Mouse (Mus musculus) CH12.LX (cell line): ENCODE results near the gene Map3k9.

Source experiments
- BHLHE40 ChIP-seq: IDR thresholded peaks from 2 replicates; pipeline ENCODE4 v1.6.1; 2011; ENCODE audit warnings: mild to moderate bottlenecking, low read depth, low read length, improper control_type of control experiment
- CHD2 ChIP-seq: IDR thresholded peaks from 2 replicates; pipeline ENCODE4 v1.6.1; 2011; ENCODE audit warnings: low read length, improper control_type of control experiment
- MXI1 ChIP-seq: IDR thresholded peaks from 2 replicates; pipeline ENCODE4 v1.6.1; 2011; ENCODE audit warnings: mild to moderate bottlenecking, low read depth, low read length, improper control_type of control experiment
- MYC ChIP-seq: IDR thresholded peaks from 2 replicates; pipeline ENCODE4 v1.6.1; 2011; ENCODE audit warnings: low read depth, mild to moderate bottlenecking, improper control_type of control experiment, low read length
- POLR2A ChIP-seq: IDR thresholded peaks from 2 replicates; pipeline ENCODE4 v1.6.1; 2011; ENCODE audit warnings: low read depth, mild to moderate bottlenecking, improper control_type of control experiment, low read length
- ZKSCAN1 ChIP-seq: IDR thresholded peaks from 2 replicates; pipeline ENCODE4 v1.6.1; 2012; ENCODE audit warnings: low read depth, inconsistent platforms, low read length, improper control_type of control experiment, borderline replicate concordance

DNA sequence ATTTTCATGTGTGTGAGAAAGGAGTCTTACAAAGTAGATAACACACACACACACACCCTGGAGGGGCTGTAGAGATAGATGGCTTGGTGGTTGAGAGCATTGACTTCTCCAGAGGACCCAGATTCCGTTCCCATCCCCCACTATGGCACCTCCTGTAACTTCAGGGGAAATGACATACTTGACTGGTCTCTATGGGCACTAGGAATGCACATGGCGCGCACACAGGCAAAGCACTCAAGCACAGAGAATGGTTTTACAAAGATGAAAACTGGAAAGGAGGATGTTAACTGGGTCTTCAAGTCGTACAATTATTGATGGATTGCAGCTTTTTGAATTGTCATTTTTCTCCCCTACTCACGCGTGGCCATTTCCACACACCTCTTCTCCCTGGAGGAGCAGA is 1.6 kb upstream of the Map3k9 start:
- no peak for TF ChIP-seq MXI1
- no peak for TF ChIP-seq POLR2A
- no peak for TF ChIP-seq CHD2
- no peak for TF ChIP-seq MYC
- TF ChIP-seq ZKSCAN1 = no peak
- TF ChIP-seq BHLHE40 = no peak
